Mouse (Mus musculus): ENCODE measurements around the gene Specc1.

DNA sequence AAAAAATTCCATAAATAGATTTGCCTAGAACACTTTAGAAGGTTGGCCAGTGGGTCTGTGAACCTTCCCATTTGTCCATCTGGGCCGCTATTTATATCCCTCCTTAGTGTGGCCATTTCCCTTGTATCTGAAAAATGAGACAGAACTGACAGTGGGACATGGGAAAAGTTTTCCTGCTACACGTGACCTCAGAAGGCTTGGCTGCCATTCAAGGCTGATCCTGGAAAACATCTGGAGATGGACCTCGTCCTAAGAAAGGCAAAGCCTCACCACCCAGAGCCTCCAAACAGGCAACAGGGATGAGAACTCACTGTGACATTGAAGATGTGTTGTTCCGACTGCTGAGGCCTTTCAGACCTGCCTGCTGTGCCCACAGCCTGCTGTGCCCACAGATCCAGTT, 268.2 kb downstream of the Specc1 start:
- TF ChIP-seq TCF12 (IDR thresholded peaks at IDR 0.05; ENCODE audit: insufficient read depth, poor library complexity, severe bottlenecking) (no peak), POLR2A (IDR thresholded peaks at IDR 0.05; ENCODE audit: insufficient read length, low read depth) (no peak), USF1 (IDR thresholded peaks at IDR 0.05; ENCODE audit: low read depth) (peak; percentile 52)

Measured in myocyte (in vitro differentiated cells).